15 mouse cellular contexts compared by ENCODE assay signal in the genomic region with DNA sequence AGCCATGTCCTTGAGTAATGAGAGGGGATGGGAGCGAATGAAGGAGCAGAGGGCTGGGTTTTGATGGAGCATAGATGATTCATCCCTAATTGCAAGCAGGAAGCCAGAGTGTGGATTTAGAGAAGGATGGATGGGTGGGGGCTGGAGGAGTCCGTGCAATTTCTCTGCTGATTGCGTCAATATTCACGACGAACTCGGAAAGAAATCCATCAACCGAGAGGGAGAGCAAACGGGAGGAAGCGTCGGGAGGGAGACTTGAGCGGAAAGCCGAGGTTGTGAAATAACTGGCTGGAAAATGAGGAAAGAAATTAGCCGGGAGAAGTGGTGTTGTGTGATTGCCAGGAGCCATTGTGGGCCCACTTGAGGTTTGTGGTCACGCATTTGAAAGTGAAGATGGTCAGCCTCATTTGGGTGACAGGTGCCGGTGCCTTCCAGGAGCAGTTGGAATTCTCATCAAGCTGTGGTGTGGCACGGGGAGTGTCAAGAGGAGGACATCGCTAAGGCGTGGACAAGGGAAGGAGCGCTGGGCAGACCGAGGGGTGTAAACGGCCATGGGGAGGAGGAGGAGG. TPM values are rescaled to one million over a fixed set of nuclear protein-coding genes. Genes with fewer than 3 reads are reported as not detected.
DNase-seq lines count a peak whose midpoint lies in the region; ATAC-seq lines count a peak whose summit lies in the region.
"Had no signal": no experiment of that assay in that cellular context is flagged by ENCODE, and none has a peak within 500 bp of the region (broad histone marks: within the 10 kb centered on the region; RNA-seq: fewer than 3 reads in every experiment).

No protein-coding gene starts in this region.

- no peaks in the 10 kb centered on the region for H3K9me3 ChIP-seq in neural tube, embryonic 15.5 days (replicated peaks)
- H3K9me3 ChIP-seq: embryonic facial prominence, embryonic 13.5 days; limb, embryonic 15.5 days had no signal

- peaks cover 28% of the 10 kb centered on the region for H3K4me1 ChIP-seq in neural tube, embryonic 15.5 days

- no peak for ATAC-seq in neural tube, embryonic 15.5 days (ENCODE audit: low FRiP score)
- ATAC-seq: forebrain, postnatal 0 days had no signal

- intact Hi-C loops in heart, postnatal 25 days (cut with DNase I), result no loop called here

- no peak overlapping the region for H3K9ac ChIP-seq in neural tube, embryonic 15.5 days (replicated peaks)
- H3K9ac ChIP-seq: embryonic facial prominence, embryonic 13.5 days; forebrain, postnatal 0 days; limb, embryonic 15.5 days had no signal

- peak overlapping the region; percentile 67 for H3K27ac ChIP-seq in neural tube, embryonic 15.5 days (replicated peaks)
- H3K27ac ChIP-seq: embryonic facial prominence, embryonic 13.5 days; limb, embryonic 15.5 days had no signal

- no peak overlapping the region for H3K4me3 ChIP-seq in neural tube, embryonic 15.5 days (replicated peaks)
- H3K4me3 ChIP-seq: embryonic facial prominence, embryonic 13.5 days; limb, embryonic 15.5 days had no signal

- H3K36me3 ChIP-seq in neural tube, embryonic 15.5 days, result no peaks in the 10 kb centered on the region
- H3K36me3 ChIP-seq: embryonic facial prominence, embryonic 13.5 days; limb, embryonic 15.5 days had no signal

- WGBS in neural tube, embryonic 15.5 days, result 54% methylated on average over 21 of the region's 21 CpGs

- peak; percentile 26 to 42 for DNase-seq in heart, adult 18-20 months
- DNase-seq in heart, postnatal 25 days (ENCODE audit: low spot score), result no peak
- DNase-seq in MN1 (ENCODE audit: low spot score), result peak; percentile 82
- peak; percentile 75 to 80 for DNase-seq in lung, adult 18-20 months
- DNase-seq in thymus, postnatal 36 days, result no peak
- no peak for DNase-seq in frontal cortex, adult 2 months (ENCODE audit: extremely low spot score in 1 of 2, low spot score in 1 of 2)
- DNase-seq in right cerebral cortex, adult 2 months (ENCODE audit: low spot score in 2 of 2), result no peak
- DNase-seq: cerebellum, postnatal 10 days; forebrain, postnatal 0 days; kidney, postnatal 25 days; right cerebral cortex, adult 18-20 months had no signal

- H3K27me3 ChIP-seq in neural tube, embryonic 15.5 days (replicated peaks), result no peaks in the 10 kb centered on the region
- H3K27me3 ChIP-seq: embryonic facial prominence, embryonic 13.5 days; limb, embryonic 15.5 days had no signal

- peak overlapping the region; percentile 28 for H3K4me2 ChIP-seq in neural tube, embryonic 15.5 days
- H3K4me2 ChIP-seq: embryonic facial prominence, embryonic 13.5 days; heart, embryonic 11.5 days; limb, embryonic 15.5 days had no signal

RNA-seq across cellular contexts. Expression of a gene that starts 14.7 kb away (rescaled TPM):
- total RNA-seq in heart, adult 18-20 months (2021), result 10 to 100 TPM; 39.6 to 46.7 TPM
- 10 to 100 TPM; 37.8 to 51.5 TPM for total RNA-seq in heart, postnatal 25 days (2021)
- 31.8 and 34.6 TPM in 2 replicates for polyA plus RNA-seq in neural tube, embryonic 15.5 days (2015; fragmentation: Nextera tagmentation; extraction: Ambion mirVana)
- 64.4 and 66.1 TPM in 2 replicates for polyA plus RNA-seq in frontal cortex, adult 2 months (2012; rRNA removed)

RNA-seq across cellular contexts. Expression of a gene that starts 30.2 kb away (rescaled TPM):
- 100 to 1,000 TPM; 118 to 148 TPM for total RNA-seq in heart, adult 18-20 months (2021)
- 100 to 1,000 TPM; 119 to 136 TPM for total RNA-seq in heart, postnatal 25 days (2021)
- 1,173 and 1,202 TPM in 2 replicates for polyA plus RNA-seq in neural tube, embryonic 15.5 days (2015; fragmentation: Nextera tagmentation; extraction: Ambion mirVana)
- polyA plus RNA-seq in frontal cortex, adult 2 months (2012; rRNA removed), result 979 and 1,007 TPM in 2 replicates

Comparison
In these comparisons a context has a peak if more than half of its experiments do, and no peak if none do; other contexts are left out.
1. DNase-seq: peak in heart, adult 18-20 months (2 of 2), MN1 (single experiment) and lung, adult 18-20 months (2 of 2); none in heart, postnatal 25 days (single experiment), thymus, postnatal 36 days (0 of 2), frontal cortex, adult 2 months (0 of 2) and right cerebral cortex, adult 2 months (0 of 2).